28 mouse cellular contexts compared by ENCODE assay signal in the genomic region with DNA sequence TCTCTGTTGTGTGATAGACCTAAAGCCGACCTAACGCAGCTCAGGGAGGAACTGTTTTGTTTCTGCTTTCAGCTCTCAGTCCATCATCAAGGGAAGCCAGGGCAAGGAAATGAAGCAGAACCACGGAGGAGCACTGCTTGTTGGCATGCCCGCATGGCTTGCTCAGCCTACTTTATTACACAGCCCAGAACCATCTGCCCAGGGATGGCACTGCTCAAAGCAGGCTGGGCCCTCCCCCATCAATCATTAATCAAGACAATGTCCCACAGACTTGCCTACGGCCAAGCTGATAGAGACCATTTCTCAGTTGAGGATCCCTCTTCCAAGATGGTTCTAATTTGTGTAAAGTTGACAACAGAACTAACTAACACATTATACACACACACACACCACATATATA. TPM values are rescaled to one million over a fixed set of nuclear protein-coding genes. Genes with fewer than 3 reads are reported as not detected.
DNase-seq lines count a peak whose midpoint lies in the region; ATAC-seq and TF ChIP-seq lines count a peak whose summit lies in the region.
"Had no signal": no experiment of that assay in that cellular context is flagged by ENCODE, and none has a peak within 500 bp of the region (broad histone marks: within the 10 kb centered on the region; RNA-seq: fewer than 3 reads in every experiment).

No protein-coding gene starts in this region.

- no peaks in the 10 kb centered on the region for H3K27me3 ChIP-seq in hindbrain, postnatal 0 days (ENCODE audit: insufficient read depth, low read length)
- H3K27me3 ChIP-seq in hindbrain, embryonic 14.5 days (ENCODE audit: control insufficient read depth, insufficient read depth, low read length) = no peaks in the 10 kb centered on the region
- H3K27me3 ChIP-seq in midbrain, postnatal 0 days (ENCODE audit: insufficient read depth, low read length) = no peaks in the 10 kb centered on the region
- H3K27me3 ChIP-seq in midbrain, embryonic 14.5 days (ENCODE audit: control insufficient read depth, insufficient read depth, low read length) = no peaks in the 10 kb centered on the region
- no peaks in the 10 kb centered on the region for H3K27me3 ChIP-seq in kidney, postnatal 0 days (ENCODE audit: insufficient read depth, low read length)
- peaks cover 12% of the 10 kb centered on the region; the same call in 1 of the 2 replicates for H3K27me3 ChIP-seq in embryonic facial prominence, embryonic 10.5 days (replicated peaks; ENCODE audit: low read depth, poor library complexity, severe bottlenecking)
- H3K27me3 ChIP-seq: midbrain, embryonic 15.5 days had no signal

- peak; percentile 22 for DNase-seq in hindbrain, postnatal 0 days (ENCODE audit: low spot score)
- DNase-seq in hindbrain, embryonic 14.5 days (ENCODE audit: low spot score) = no peak
- peak; percentile 21 for DNase-seq in midbrain, postnatal 0 days (ENCODE audit: low spot score)
- no peak for DNase-seq in midbrain, embryonic 14.5 days
- DNase-seq in kidney, postnatal 0 days (ENCODE audit: low spot score) = peak; percentile 46
- DNase-seq in lung, adult 18-20 months = no peak
- DNase-seq in embryonic facial prominence, embryonic 10.5 days (ENCODE audit: low spot score) = no peak
- DNase-seq: adrenal gland, postnatal 25 days; cerebellum, adult 9-11 months; gastrocnemius, adult 2 months; liver, embryonic 13.5 days; lung, postnatal 4 days; thymus, postnatal 14 days had no signal

- no peak overlapping the region for H3K4me2 ChIP-seq in hindbrain, postnatal 0 days (ENCODE audit: low read depth, low read length)
- H3K4me2 ChIP-seq in hindbrain, embryonic 14.5 days (replicated peaks) = no peak overlapping the region
- H3K4me2 ChIP-seq in midbrain, postnatal 0 days (ENCODE audit: low read depth, low read length, poor library complexity, severe bottlenecking) = no peak overlapping the region
- H3K4me2 ChIP-seq in midbrain, embryonic 14.5 days (ENCODE audit: low read length) = no peak overlapping the region
- no peak overlapping the region for H3K4me2 ChIP-seq in kidney, postnatal 0 days (ENCODE audit: low read length)
- H3K4me2 ChIP-seq: forebrain, embryonic 13.5 days; hindbrain, embryonic 12.5 days; limb, embryonic 13.5 days; liver, embryonic 13.5 days; lung, embryonic 15.5 days; midbrain, embryonic 15.5 days had no signal

- H3K4me1 ChIP-seq in hindbrain, postnatal 0 days (ENCODE audit: insufficient read depth, low read length) = no peaks in the 10 kb centered on the region
- no peaks in the 10 kb centered on the region for H3K4me1 ChIP-seq in hindbrain, embryonic 14.5 days (replicated peaks; ENCODE audit: control insufficient read depth, insufficient read depth, low read length)
- H3K4me1 ChIP-seq in midbrain, postnatal 0 days (ENCODE audit: insufficient read depth, low read length) = no peaks in the 10 kb centered on the region
- no peaks in the 10 kb centered on the region for H3K4me1 ChIP-seq in midbrain, embryonic 14.5 days (ENCODE audit: control insufficient read depth, insufficient read depth, low read length)
- H3K4me1 ChIP-seq in kidney, postnatal 0 days (replicated peaks; ENCODE audit: insufficient read depth, low read length) = no peaks in the 10 kb centered on the region
- H3K4me1 ChIP-seq in embryonic facial prominence, embryonic 10.5 days = no peaks in the 10 kb centered on the region
- H3K4me1 ChIP-seq: forebrain, embryonic 13.5 days; hindbrain, embryonic 12.5 days; liver, embryonic 13.5 days; lung, embryonic 15.5 days; midbrain, embryonic 15.5 days had no signal

- H3K9ac ChIP-seq in hindbrain, postnatal 0 days (replicated peaks; ENCODE audit: low read length) = no peak overlapping the region
- H3K9ac ChIP-seq in hindbrain, embryonic 14.5 days = no peak overlapping the region
- H3K9ac ChIP-seq in midbrain, postnatal 0 days (replicated peaks; ENCODE audit: low read length, poor library complexity, severe bottlenecking) = no peak overlapping the region
- H3K9ac ChIP-seq in midbrain, embryonic 14.5 days (replicated peaks; ENCODE audit: low read length) = no peak overlapping the region
- H3K9ac ChIP-seq in kidney, postnatal 0 days (ENCODE audit: low read depth, low read length) = no peak overlapping the region
- H3K9ac ChIP-seq: forebrain, embryonic 13.5 days; hindbrain, embryonic 12.5 days; limb, embryonic 13.5 days; liver, embryonic 13.5 days; lung, embryonic 15.5 days; midbrain, embryonic 15.5 days had no signal

- no peak overlapping the region for H3K27ac ChIP-seq in hindbrain, postnatal 0 days
- no peak overlapping the region for H3K27ac ChIP-seq in hindbrain, embryonic 14.5 days
- H3K27ac ChIP-seq in midbrain, postnatal 0 days (ENCODE audit: low read depth, low read length) = no peak overlapping the region
- H3K27ac ChIP-seq in midbrain, embryonic 14.5 days (replicated peaks; ENCODE audit: low read depth, low read length) = no peak overlapping the region
- H3K27ac ChIP-seq in kidney, postnatal 0 days = no peak overlapping the region
- H3K27ac ChIP-seq in embryonic facial prominence, embryonic 10.5 days (replicated peaks) = no peak overlapping the region
- H3K27ac ChIP-seq: forebrain, embryonic 13.5 days; gastrocnemius, adult 2 months; hindbrain, embryonic 12.5 days; limb, embryonic 13.5 days; liver, embryonic 13.5 days; lung, embryonic 15.5 days; midbrain, embryonic 15.5 days; stomach, postnatal 0 days had no signal

- no peaks in the 10 kb centered on the region for H3K36me3 ChIP-seq in hindbrain, postnatal 0 days (ENCODE audit: insufficient read depth, low read length)
- no peaks in the 10 kb centered on the region for H3K36me3 ChIP-seq in hindbrain, embryonic 14.5 days (replicated peaks; ENCODE audit: control insufficient read depth, insufficient read depth)
- no peaks in the 10 kb centered on the region for H3K36me3 ChIP-seq in midbrain, postnatal 0 days (ENCODE audit: insufficient read depth, low read length)
- H3K36me3 ChIP-seq in midbrain, embryonic 14.5 days (ENCODE audit: control insufficient read depth, insufficient read depth, low read length) = no peaks in the 10 kb centered on the region
- H3K36me3 ChIP-seq in kidney, postnatal 0 days (ENCODE audit: insufficient read depth, low read length) = no peaks in the 10 kb centered on the region
- H3K36me3 ChIP-seq in embryonic facial prominence, embryonic 10.5 days (replicated peaks) = no peaks in the 10 kb centered on the region
- H3K36me3 ChIP-seq: hindbrain, embryonic 12.5 days; limb, embryonic 13.5 days; liver, embryonic 13.5 days; lung, embryonic 15.5 days; midbrain, embryonic 15.5 days had no signal

- H3K4me3 ChIP-seq in hindbrain, postnatal 0 days (ENCODE audit: low read length) = no peak overlapping the region
- H3K4me3 ChIP-seq in hindbrain, embryonic 14.5 days (replicated peaks; ENCODE audit: low read length) = no peak overlapping the region
- no peak overlapping the region for H3K4me3 ChIP-seq in midbrain, postnatal 0 days (ENCODE audit: low read depth, low read length)
- no peak overlapping the region for H3K4me3 ChIP-seq in midbrain, embryonic 14.5 days (replicated peaks; ENCODE audit: low read depth, low read length)
- no peak overlapping the region for H3K4me3 ChIP-seq in kidney, postnatal 0 days (replicated peaks; ENCODE audit: low read depth, low read length)
- no peak overlapping the region for H3K4me3 ChIP-seq in embryonic facial prominence, embryonic 10.5 days
- H3K4me3 ChIP-seq: forebrain, embryonic 13.5 days; gastrocnemius, adult 2 months; hindbrain, embryonic 12.5 days; limb, embryonic 13.5 days; liver, embryonic 13.5 days; lung, embryonic 15.5 days; midbrain, embryonic 15.5 days had no signal

- WGBS in hindbrain, postnatal 0 days = 40% methylated on average over 5 of the region's 5 CpGs
- WGBS in hindbrain, embryonic 14.5 days = 49% methylated on average over 5 of the region's 5 CpGs
- 76% methylated on average over 5 of the region's 5 CpGs for WGBS in midbrain, postnatal 0 days
- WGBS in midbrain, embryonic 14.5 days = 66% methylated on average over 5 of the region's 5 CpGs
- WGBS in kidney, postnatal 0 days = 40% methylated on average over 5 of the region's 5 CpGs
- WGBS in embryonic facial prominence, embryonic 10.5 days = 72% methylated on average over 5 of the region's 5 CpGs

- no peak for TF ChIP-seq CTCF in hindbrain, postnatal 0 days (IDR thresholded peaks at IDR 0.05; ENCODE audit: low read depth)
- TF ChIP-seq CTCF in midbrain, postnatal 0 days (IDR thresholded peaks at IDR 0.05) = no peak
- no peak for TF ChIP-seq CTCF in kidney, postnatal 0 days (IDR thresholded peaks at IDR 0.05; ENCODE audit: low read depth)

- no peak for ATAC-seq in hindbrain, postnatal 0 days
- no peak for ATAC-seq in hindbrain, embryonic 14.5 days (ENCODE audit: low FRiP score)
- ATAC-seq in midbrain, postnatal 0 days (ENCODE audit: low FRiP score) = no peak
- ATAC-seq in midbrain, embryonic 14.5 days (ENCODE audit: low FRiP score, low TSS enrichment) = no peak
- peak; percentile 76; the same call in 1 of the 2 replicates for ATAC-seq in kidney, postnatal 0 days (replicated peaks; ENCODE audit: low FRiP score, low read depth)
- ATAC-seq: CD4-positive, CD25-positive, alpha-beta regulatory T cell, adult 4 months; forebrain, embryonic 13.5 days; inflammation-experienced regulatory T-cells, adult 6 months; midbrain, embryonic 15.5 days had no signal

- no peaks in the 10 kb centered on the region for H3K9me3 ChIP-seq in hindbrain, postnatal 0 days (ENCODE audit: low read length)
- no peaks in the 10 kb centered on the region for H3K9me3 ChIP-seq in hindbrain, embryonic 14.5 days (ENCODE audit: control insufficient read depth, low read length)
- no peaks in the 10 kb centered on the region for H3K9me3 ChIP-seq in midbrain, postnatal 0 days (ENCODE audit: low read length)
- H3K9me3 ChIP-seq in midbrain, embryonic 14.5 days (ENCODE audit: control insufficient read depth, low read length) = no peaks in the 10 kb centered on the region
- no peaks in the 10 kb centered on the region for H3K9me3 ChIP-seq in kidney, postnatal 0 days (replicated peaks; ENCODE audit: low read length)
- no peaks in the 10 kb centered on the region for H3K9me3 ChIP-seq in embryonic facial prominence, embryonic 10.5 days
- H3K9me3 ChIP-seq: forebrain, embryonic 13.5 days; hindbrain, embryonic 12.5 days; limb, embryonic 13.5 days; liver, embryonic 13.5 days; lung, embryonic 15.5 days; midbrain, embryonic 15.5 days had no signal

RNA-seq across cellular contexts. Expression of a gene that starts 14.4 kb away (rescaled TPM):
- 55.2 and 61.1 TPM in 2 replicates for total RNA-seq in hindbrain, postnatal 0 days (2014; rRNA removed)
- polyA plus RNA-seq in hindbrain, postnatal 0 days (2015; fragmentation: Nextera tagmentation; extraction: Ambion mirVana) = 19.4 and 26.2 TPM in 2 replicates
- 13.9 and 15.9 TPM in 2 replicates for polyA plus RNA-seq in hindbrain, embryonic 14.5 days (2014; fragmentation: Nextera tagmentation; extraction: Ambion mirVana)
- total RNA-seq in midbrain, postnatal 0 days (2014; rRNA removed) = 56.5 and 60.6 TPM in 2 replicates
- 30.4 and 35.0 TPM in 2 replicates for polyA plus RNA-seq in midbrain, postnatal 0 days (2015; fragmentation: Nextera tagmentation; extraction: Ambion mirVana)
- 14.0 and 14.1 TPM in 2 replicates for polyA plus RNA-seq in midbrain, embryonic 14.5 days (2014; fragmentation: Nextera tagmentation; extraction: Ambion mirVana)
- polyA plus RNA-seq in kidney, postnatal 0 days (2015; fragmentation: Nextera tagmentation; extraction: Ambion mirVana) = 6.8 and 7.6 TPM in 2 replicates
- polyA plus RNA-seq in embryonic facial prominence, embryonic 10.5 days (2016; fragmentation: Nextera tagmentation; extraction: Ambion mirVana) = 10.2 and 12.5 TPM in 2 replicates

RNA-seq across cellular contexts. Expression of a gene that starts 38.5 kb away (rescaled TPM):
- 6.1 and 12.8 TPM in 2 replicates for total RNA-seq in hindbrain, postnatal 0 days (2014; rRNA removed)
- polyA plus RNA-seq in hindbrain, postnatal 0 days (2015; fragmentation: Nextera tagmentation; extraction: Ambion mirVana) = 17.1 and 18.2 TPM in 2 replicates
- 12.7 and 13.6 TPM in 2 replicates for polyA plus RNA-seq in hindbrain, embryonic 14.5 days (2014; fragmentation: Nextera tagmentation; extraction: Ambion mirVana)
- 4.3 and 7.9 TPM in 2 replicates for total RNA-seq in midbrain, postnatal 0 days (2014; rRNA removed)
- 14.9 and 15.1 TPM in 2 replicates for polyA plus RNA-seq in midbrain, postnatal 0 days (2015; fragmentation: Nextera tagmentation; extraction: Ambion mirVana)
- polyA plus RNA-seq in midbrain, embryonic 14.5 days (2014; fragmentation: Nextera tagmentation; extraction: Ambion mirVana) = 10.8 and 12.8 TPM in 2 replicates
- polyA plus RNA-seq in kidney, postnatal 0 days (2015; fragmentation: Nextera tagmentation; extraction: Ambion mirVana) = 25.6 and 26.6 TPM in 2 replicates
- 58.2 and 58.5 TPM in 2 replicates for polyA plus RNA-seq in embryonic facial prominence, embryonic 10.5 days (2016; fragmentation: Nextera tagmentation; extraction: Ambion mirVana)

RNA-seq across cellular contexts. Expression of a gene that starts 44.5 kb away (rescaled TPM):
- 31.3 and 47.0 TPM in 2 replicates for total RNA-seq in hindbrain, postnatal 0 days (2014; rRNA removed)
- polyA plus RNA-seq in hindbrain, postnatal 0 days (2015; fragmentation: Nextera tagmentation; extraction: Ambion mirVana) = 30.6 and 34.6 TPM in 2 replicates
- 25.4 and 31.0 TPM in 2 replicates for polyA plus RNA-seq in hindbrain, embryonic 14.5 days (2014; fragmentation: Nextera tagmentation; extraction: Ambion mirVana)
- 21.2 and 24.3 TPM in 2 replicates for total RNA-seq in midbrain, postnatal 0 days (2014; rRNA removed)
- polyA plus RNA-seq in midbrain, postnatal 0 days (2015; fragmentation: Nextera tagmentation; extraction: Ambion mirVana) = 15.5 and 20.0 TPM in 2 replicates
- 39.6 and 44.0 TPM in 2 replicates for polyA plus RNA-seq in midbrain, embryonic 14.5 days (2014; fragmentation: Nextera tagmentation; extraction: Ambion mirVana)
- 44.8 and 50.9 TPM in 2 replicates for polyA plus RNA-seq in kidney, postnatal 0 days (2015; fragmentation: Nextera tagmentation; extraction: Ambion mirVana)
- polyA plus RNA-seq in embryonic facial prominence, embryonic 10.5 days (2016; fragmentation: Nextera tagmentation; extraction: Ambion mirVana) = 3.3 and 4.7 TPM in 2 replicates
- total RNA-seq: adrenal gland, postnatal 25 days; gastrocnemius, adult 2 months; gastrocnemius, postnatal 4 days; heart, adult 8-10 months; heart, postnatal 25 days; layer of hippocampus, postnatal 25 days; megakaryocyte-erythroid progenitor cell, adult 5-6 weeks; neutrophil, adult 5-6 weeks had no signal
- polyA plus RNA-seq: CD4-positive, CD25-positive, alpha-beta regulatory T cell, adult 4 months; heart, embryonic 14.5 days; inflammation-experienced regulatory T-cells, adult 6 months; liver, embryonic 13.5 days; stomach, postnatal 0 days had no signal

Comparison
In these comparisons a context has a peak if more than half of its experiments do, and no peak if none do; other contexts are left out.
1. DNase-seq: peak in hindbrain, postnatal 0 days (single experiment), midbrain, postnatal 0 days (single experiment) and kidney, postnatal 0 days (single experiment); none in hindbrain, embryonic 14.5 days (single experiment), midbrain, embryonic 14.5 days (single experiment), lung, adult 18-20 months (0 of 2) and embryonic facial prominence, embryonic 10.5 days (single experiment).